Mouse (Mus musculus) kidney, adult 2 months (tissue): ENCODE measurements around the gene Gipc3. TPM values are rescaled to one million over a fixed set of nuclear protein-coding genes. Genes with fewer than 3 reads are reported as not detected.

ENCODE experiments used
- DNase-seq: peaks from one replicate; pipeline ENCODE4 v3.0.0; 2021
- H3K27ac ChIP-seq: fragments of 200-500 bp; 2 replicates; pipeline ENCODE4 v1.5.1; 2012; ENCODE audit warnings: low read depth, low read length, control low read depth, inconsistent platforms; ENCODE audit not compliant: insufficient read depth
- H3K27me3 ChIP-seq: fragments of 200-500 bp; replicated peaks from 2 replicates; pipeline ENCODE4 v1.6.1; 2012; ENCODE audit warnings: mild to moderate bottlenecking, moderate library complexity, low read length, inconsistent platforms; ENCODE audit not compliant: control insufficient read depth, insufficient read depth
- H3K36me3 ChIP-seq: fragments of 200-500 bp; 2 replicates; pipeline ENCODE4 v1.6.1; 2012; ENCODE audit warnings: mild to moderate bottlenecking, moderate library complexity, low read length, inconsistent platforms; ENCODE audit not compliant: control insufficient read depth, insufficient read depth
- H3K4me1 ChIP-seq: fragments of 200-500 bp; 2 replicates; pipeline ENCODE4 v1.6.1; 2011; ENCODE audit warnings: low read length; ENCODE audit not compliant: control insufficient read depth, insufficient read depth
- H3K4me3 ChIP-seq: fragments of 200-500 bp; 2 replicates; pipeline ENCODE4 v1.5.1; 2011; ENCODE audit warnings: mild to moderate bottlenecking, low read depth, low read length, control low read depth; ENCODE audit not compliant: insufficient read depth
- CTCF ChIP-seq: fragments of 200-500 bp; conservative IDR thresholded peaks from 2 replicates; pipeline ENCODE4 v1.5.1; 2011; ENCODE audit warnings: low read depth, mild to moderate bottlenecking, control low read depth, low read length, moderate library complexity, mixed read lengths; ENCODE audit not compliant: insufficient read depth, insufficient read length
- POLR2A ChIP-seq: fragments of 200-500 bp; IDR thresholded peaks from one replicate; pipeline ENCODE4 v1.6.1; 2011; ENCODE audit warnings: low read depth, low read length, control low read depth
- WGBS: fragments of 180-500 bp; shearing (Covaris S2); methylation state at CpG from one replicate; pipeline ENCODE4 v1.1.7; 2018; 5-methylcytosine and 5-hydroxymethylcytosine counted together
- polyA plus RNA-seq: library from polyadenylated mRNA; depleted of rRNA; stranded (reverse); fragments of >200 nt; gene quantifications from 2 replicates; pipeline ENCODE4 v1.2.3, GENCODE M21; 2012

Gene Gipc3
- polyA plus RNA-seq, 1 experiment = 1.5 TPM

DNA sequence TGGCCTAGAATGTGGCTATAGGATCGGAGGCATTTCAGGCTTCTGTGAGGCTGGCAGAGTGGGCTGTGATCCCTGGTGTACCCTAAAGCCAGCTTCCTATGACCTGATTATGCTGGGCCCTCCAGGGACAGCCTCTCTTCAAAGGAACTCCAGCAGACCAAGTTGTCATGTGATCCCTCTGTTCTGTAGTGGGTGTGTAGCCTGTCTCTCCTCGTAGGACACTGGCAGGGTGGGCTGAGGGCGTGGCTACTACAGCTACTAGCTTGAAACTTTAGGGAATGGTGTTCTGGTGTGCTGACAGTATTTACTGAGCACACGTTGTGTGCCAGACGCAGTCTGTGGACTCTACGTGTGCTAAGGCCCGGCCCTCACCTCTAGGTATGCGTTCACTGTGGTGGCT, 17.7 kb upstream of the Gipc3 start:
- Histone ChIP-seq H3K4me3 (no peak overlapping the region), H3K27me3 (no peaks in the 10 kb centered on the region), H3K4me1 (peaks cover 21% of the 10 kb centered on the region), H3K36me3 (no peaks in the 10 kb centered on the region), H3K27ac (no peak overlapping the region)
- 75% methylated on average over 8 of the region's 8 CpGs for WGBS
- DNase-seq = no peak
- TF ChIP-seq CTCF (no peak), POLR2A (no peak)

DNA sequence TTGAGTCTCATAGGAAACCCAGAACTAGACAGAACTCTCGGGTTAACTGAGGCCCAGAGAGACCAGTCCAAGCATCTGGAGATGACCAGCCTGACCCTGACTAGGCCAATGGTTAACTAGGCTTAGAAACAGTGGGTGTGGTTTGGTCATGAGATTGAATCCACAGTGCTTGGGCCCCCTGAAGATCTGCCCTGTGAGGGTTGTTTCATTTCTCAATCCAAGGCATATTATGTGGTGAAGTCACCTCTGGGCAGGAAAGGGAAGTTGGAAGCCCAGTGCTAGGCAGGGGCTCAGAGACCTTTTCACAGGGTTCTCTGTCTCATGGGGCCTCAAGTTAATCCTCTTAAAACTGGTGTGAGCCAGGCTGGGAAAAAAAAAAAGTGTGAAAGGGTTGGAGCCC, 15.8 kb upstream of the Gipc3 start:
- H3K4me1 ChIP-seq = peaks cover 21% of the 10 kb centered on the region
- WGBS = 38% methylated on average over 1 of the region's 1 CpGs
- H3K36me3 ChIP-seq = no peaks in the 10 kb centered on the region
- no peak overlapping the region for H3K27ac ChIP-seq
- DNase-seq = peak; percentile 76
- no peak for TF ChIP-seq POLR2A
- no peak for TF ChIP-seq CTCF
- H3K4me3 ChIP-seq = no peak overlapping the region
- H3K27me3 ChIP-seq = no peaks in the 10 kb centered on the region

DNA sequence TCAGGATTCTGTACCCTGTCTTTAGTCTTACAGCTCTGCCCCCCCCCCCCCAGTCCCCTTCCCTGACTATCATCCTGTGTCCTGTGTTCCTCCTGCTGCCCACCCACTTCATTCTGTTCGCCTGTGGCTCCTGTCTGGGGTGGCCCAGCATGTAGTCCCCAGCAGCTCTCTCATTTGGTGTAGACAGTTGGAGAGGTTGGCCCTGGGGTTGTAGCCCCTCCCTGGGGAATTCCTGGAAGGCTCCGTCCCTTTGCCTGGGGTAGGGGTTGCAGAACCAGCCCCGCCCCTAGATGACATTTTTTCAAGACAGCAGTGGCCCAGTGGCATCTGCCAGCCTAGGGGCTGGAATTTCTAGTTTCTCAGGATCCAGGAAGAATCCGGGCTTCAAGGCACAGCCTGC, 15.1 kb upstream of the Gipc3 start:
- DNase-seq = no peak
- H3K36me3 ChIP-seq = no peaks in the 10 kb centered on the region
- H3K27ac ChIP-seq = no peak overlapping the region
- no peaks in the 10 kb centered on the region for H3K27me3 ChIP-seq
- peak overlapping the region; percentile 74 for H3K4me3 ChIP-seq
- TF ChIP-seq POLR2A (no peak), CTCF (no peak)
- H3K4me1 ChIP-seq = peaks cover 21% of the 10 kb centered on the region
- 42% methylated on average over 4 of the region's 4 CpGs for WGBS

DNA sequence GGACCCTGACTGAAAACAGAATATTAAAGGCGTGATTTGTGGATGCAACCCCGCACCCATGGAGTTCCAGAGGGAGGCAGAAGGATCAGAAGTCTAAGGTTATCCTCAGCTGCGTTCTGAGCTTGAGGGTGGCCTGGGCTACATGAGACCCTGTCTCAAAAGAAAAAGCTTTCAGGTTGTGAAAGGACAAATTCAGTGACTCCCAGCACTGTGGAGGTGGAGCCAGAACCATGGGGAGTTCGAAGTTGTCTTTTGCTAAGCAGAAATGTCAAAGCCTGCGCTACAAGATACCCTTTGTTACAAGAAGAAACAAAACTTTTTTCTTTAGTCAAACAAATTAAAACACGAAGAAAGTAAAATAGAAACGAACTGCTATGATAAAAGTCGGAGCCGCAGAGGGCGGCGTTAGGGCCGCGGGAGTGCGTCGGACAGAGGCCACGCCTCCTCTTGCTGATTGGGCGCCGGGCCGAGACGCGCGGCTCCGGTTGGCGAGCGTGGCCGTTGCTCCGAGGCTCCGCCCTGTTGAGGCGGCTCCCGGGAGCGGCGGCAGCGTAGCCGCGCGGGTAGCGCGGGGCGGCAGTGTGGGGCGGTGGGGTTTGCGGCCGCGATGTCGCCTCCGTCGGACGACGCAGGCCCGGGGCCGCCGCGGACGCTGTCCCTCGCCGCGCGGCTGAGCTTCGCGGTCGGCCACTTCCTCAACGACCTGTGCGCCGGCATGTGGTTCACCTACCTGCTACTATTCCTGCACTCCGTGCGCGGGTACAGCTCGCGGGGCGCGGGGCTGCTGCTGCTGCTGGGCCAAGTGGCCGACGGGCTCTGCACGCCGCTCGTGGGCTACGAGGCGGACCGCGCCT, 14.2 kb upstream of the Gipc3 start, which contains the start of gene Mfsd12:
Gene Mfsd12 (plus strand): TSS at position 501 of the 854 bp plus-strand sequence.
- WGBS = 2% methylated on average over 79 of the region's 79 CpGs
- DNase-seq = peak; percentile 95
- Histone ChIP-seq H3K27ac (no peak within 1 kb of the TSS), H3K4me1 (peaks cover 21% of the 10 kb centered on the region), H3K36me3 (no peaks in the 10 kb centered on the region), H3K27me3 (no peaks in the 10 kb centered on the region), H3K4me3 (peak within 1 kb of the TSS; percentile 74)
- TF ChIP-seq POLR2A = no peak
- no peak for TF ChIP-seq CTCF

DNA sequence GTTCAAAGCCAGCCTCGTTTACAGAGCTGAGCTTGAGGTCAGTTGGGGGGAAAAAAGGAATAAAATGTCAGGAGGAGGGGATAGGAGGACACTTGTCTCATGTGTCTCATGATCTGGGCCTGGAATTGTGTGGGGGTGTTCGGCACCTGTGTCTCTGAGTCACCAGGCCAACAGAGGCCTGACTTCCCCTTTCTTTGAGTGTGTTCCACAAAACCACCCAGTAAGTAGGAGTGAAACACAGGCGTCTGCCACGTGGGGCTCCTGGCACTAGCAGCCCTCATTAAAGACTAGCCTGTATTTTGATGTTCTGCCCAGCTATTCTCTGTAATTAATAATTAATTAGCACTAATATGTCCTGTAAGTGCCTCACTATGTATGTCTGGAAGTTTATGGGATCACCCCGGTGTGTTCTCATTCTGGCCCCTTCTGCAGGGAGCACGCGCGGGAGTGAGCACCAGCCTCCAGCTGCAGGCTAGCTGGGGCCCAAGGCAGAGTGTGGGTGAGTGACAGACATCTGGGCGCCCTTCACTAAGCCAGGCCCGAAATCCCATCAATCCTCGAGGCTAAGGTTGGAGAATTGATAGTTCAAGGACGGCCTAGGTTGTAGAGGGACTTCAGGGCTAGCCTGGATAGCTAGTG, 13.4 kb upstream of the Gipc3 start:
- 44% methylated on average over 12 of the region's 12 CpGs for WGBS
- H3K27ac ChIP-seq = no peak overlapping the region
- no peak overlapping the region for H3K4me3 ChIP-seq

DNA sequence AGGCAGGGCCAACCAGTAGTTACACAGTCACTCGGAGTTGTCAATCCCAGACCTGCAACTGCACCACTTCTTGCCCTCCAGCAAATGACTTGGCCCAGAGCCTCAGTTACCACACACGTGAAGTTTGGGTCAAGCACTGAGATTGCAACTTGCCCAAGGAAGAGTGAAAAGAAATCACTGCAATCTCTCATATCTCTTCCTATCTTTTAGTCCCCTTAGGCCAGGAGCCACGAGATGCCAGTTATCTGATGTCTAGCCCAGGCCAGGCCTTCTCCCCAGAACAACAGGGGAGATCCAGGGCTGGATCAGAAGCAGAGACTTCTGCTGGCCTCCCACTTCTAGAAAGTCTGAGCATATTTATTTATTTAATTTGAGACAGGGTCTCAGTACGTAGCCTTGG, 12.5 kb upstream of the Gipc3 start:
- no peak overlapping the region for H3K27ac ChIP-seq
- H3K36me3 ChIP-seq = no peaks in the 10 kb centered on the region
- WGBS = 73% methylated on average over 4 of the region's 4 CpGs
- TF ChIP-seq CTCF (no peak), POLR2A (no peak)
- H3K27me3 ChIP-seq = no peaks in the 10 kb centered on the region
- H3K4me1 ChIP-seq = peaks cover 21% of the 10 kb centered on the region
- DNase-seq = peak; percentile 34
- no peak overlapping the region for H3K4me3 ChIP-seq

More for the DNA sequence above, 13.4 kb upstream of the Gipc3 start:
- Histone ChIP-seq H3K4me1 (peaks cover 21% of the 10 kb centered on the region), H3K36me3 (no peaks in the 10 kb centered on the region), H3K27me3 (no peaks in the 10 kb centered on the region)
- peak; percentile 57 for DNase-seq
- no peak for TF ChIP-seq CTCF
- TF ChIP-seq POLR2A = no peak
